Comparison of ENCODE assay signal across 8 mouse cellular contexts in genomic region chr2:32712108-32712551, GRCm38 (mm10). TPM values are rescaled to one million over a fixed set of nuclear protein-coding genes. Genes with fewer than 3 reads are reported as not detected.
DNase-seq lines count a peak whose midpoint lies in the region; ATAC-seq and TF ChIP-seq lines count a peak whose summit lies in the region.

No protein-coding gene starts in this region.

- peak overlapping the region; percentile 67 for H3K4me2 ChIP-seq in forebrain, embryonic 11.5 days (ENCODE audit: low read depth, low read length, severe bottlenecking)

- peak overlapping the region; percentile 91 for H3K4me3 ChIP-seq in forebrain, embryonic 11.5 days (ENCODE audit: low read depth, low read length)

- H3K4me1 ChIP-seq in forebrain, embryonic 11.5 days (replicated peaks; ENCODE audit: control insufficient read depth, insufficient read depth, low read length): peaks cover 4% of the 10 kb centered on the region

- peak; percentile 48 for ATAC-seq in forebrain, embryonic 11.5 days (replicated peaks; ENCODE audit: low FRiP score)

- no peak for TF ChIP-seq CTCF in brain, embryonic 14.5 days (IDR thresholded peaks at IDR 0.05; ENCODE audit: borderline replicate concordance, extremely low read depth, insufficient read depth, insufficient read length)

- peak overlapping the region; percentile 71 for H3K9ac ChIP-seq in forebrain, embryonic 11.5 days (ENCODE audit: low read length)

- peak; percentile 67 for DNase-seq in ES-CJ7 (ENCODE audit: low read depth, low spot score)
- DNase-seq in brain, embryonic 14.5 days (ENCODE audit: low read depth): peak; percentile 37
- peak; percentile 80 for DNase-seq in forebrain, embryonic 11.5 days (ENCODE audit: low spot score)
- DNase-seq in heart, postnatal 14 days: peak; percentile 77 to 80
- DNase-seq in layer of hippocampus, adult 9-11 months: peak; percentile 59
- DNase-seq in lung, postnatal 4 days: peak; percentile 82 to 86
- peak; percentile 60 for DNase-seq in right cerebral cortex, postnatal 14 days
- DNase-seq in urinary bladder, postnatal 25 days (ENCODE audit: low spot score): peak; percentile 62

- intact Hi-C loops in heart, postnatal 14 days (cut with DNase I): loop anchor here (2.0 to 5.0 kb wide), 2 partner anchors 17 to 140 kb away; no protein-coding TSS in a partner anchor

- peaks cover 19% of the 10 kb centered on the region; the same call in 1 of the 2 replicates for H3K36me3 ChIP-seq in forebrain, embryonic 11.5 days (ENCODE audit: control insufficient read depth, insufficient read depth, low read length)

- no peaks in the 10 kb centered on the region for H3K27me3 ChIP-seq in forebrain, embryonic 11.5 days (ENCODE audit: control insufficient read depth, insufficient read depth, low read length)

- H3K9me3 ChIP-seq in forebrain, embryonic 11.5 days (ENCODE audit: control insufficient read depth, low read length): no peaks in the 10 kb centered on the region

- no peak for TF ChIP-seq POLR2A in brain, embryonic 14.5 days (IDR thresholded peaks at IDR 0.05; ENCODE audit: borderline replicate concordance, extremely low read depth, insufficient read depth, insufficient read length, poor library complexity, severe bottlenecking)

- under 1% methylated on average over 41 of the region's 41 CpGs for WGBS in forebrain, embryonic 11.5 days

- H3K27ac ChIP-seq in forebrain, embryonic 11.5 days (ENCODE audit: low read depth, low read length): peak overlapping the region; percentile 37; the same call in 1 of the 2 replicates

RNA-seq across cellular contexts. Expression of gene Cdk9, which starts 0.7 kb away (rescaled TPM):
- polyA plus RNA-seq in brain, embryonic 14.5 days (2012; rRNA removed): 197 and 278 TPM in 2 replicates
- 79.2 and 95.7 TPM in 2 replicates for polyA plus RNA-seq in forebrain, embryonic 11.5 days (2014; fragmentation: Nextera tagmentation; extraction: Ambion mirVana)
- 10 to 100 TPM; 30.7 to 31.3 TPM for total RNA-seq in heart, postnatal 14 days (2021)

RNA-seq across cellular contexts. Expression of gene Fpgs, which starts 8.2 kb away (rescaled TPM):
- 33.7 and 45.7 TPM in 2 replicates for polyA plus RNA-seq in brain, embryonic 14.5 days (2012; rRNA removed)
- polyA plus RNA-seq in forebrain, embryonic 11.5 days (2014; fragmentation: Nextera tagmentation; extraction: Ambion mirVana): 21.9 and 22.3 TPM in 2 replicates
- 1 to 10 TPM; 6.0 to 7.4 TPM for total RNA-seq in heart, postnatal 14 days (2021)

RNA-seq across cellular contexts. Expression of gene Sh2d3c, which starts 8.7 kb away (rescaled TPM):
- 47.8 and 60.6 TPM in 2 replicates for polyA plus RNA-seq in brain, embryonic 14.5 days (2012; rRNA removed)
- 33.2 and 33.7 TPM in 2 replicates for polyA plus RNA-seq in forebrain, embryonic 11.5 days (2014; fragmentation: Nextera tagmentation; extraction: Ambion mirVana)
- total RNA-seq in heart, postnatal 14 days (2021): 10 to 100 TPM; 37.4 to 39.4 TPM

RNA-seq across cellular contexts. Expression of gene 6330409D20Rik, which starts 28.7 kb away (rescaled TPM):
- 4.4 and 4.8 TPM in 2 replicates for polyA plus RNA-seq in brain, embryonic 14.5 days (2012; rRNA removed)
- 2.1 and 2.3 TPM in 2 replicates for polyA plus RNA-seq in forebrain, embryonic 11.5 days (2014; fragmentation: Nextera tagmentation; extraction: Ambion mirVana)
- total RNA-seq in heart, postnatal 14 days (2021): not detected

RNA-seq across cellular contexts. Expression of gene Tor2a, which starts 44.9 kb away (rescaled TPM):
- 60.6 and 96.6 TPM in 2 replicates for polyA plus RNA-seq in brain, embryonic 14.5 days (2012; rRNA removed)
- polyA plus RNA-seq in forebrain, embryonic 11.5 days (2014; fragmentation: Nextera tagmentation; extraction: Ambion mirVana): 56.8 and 68.3 TPM in 2 replicates
- total RNA-seq in heart, postnatal 14 days (2021): 10 to 100 TPM; 10.7 to 12.1 TPM

Comparison
In these comparisons a context has a peak if more than half of its experiments do, and no peak if none do; other contexts are left out.
1. Peak in every context shown above with its lines: DNase-seq, ATAC-seq, H3K4me3 ChIP-seq and H3K27ac ChIP-seq.